Mouse (Mus musculus) testis, postnatal 14 days (tissue): ENCODE measurements around the gene Cyp26b1.

Experiments
- DNase-seq: peaks from one replicate; pipeline ENCODE4 v3.0.0; 2021; ENCODE audit warnings: low spot score

The Cyp26b1 gene

DNA sequence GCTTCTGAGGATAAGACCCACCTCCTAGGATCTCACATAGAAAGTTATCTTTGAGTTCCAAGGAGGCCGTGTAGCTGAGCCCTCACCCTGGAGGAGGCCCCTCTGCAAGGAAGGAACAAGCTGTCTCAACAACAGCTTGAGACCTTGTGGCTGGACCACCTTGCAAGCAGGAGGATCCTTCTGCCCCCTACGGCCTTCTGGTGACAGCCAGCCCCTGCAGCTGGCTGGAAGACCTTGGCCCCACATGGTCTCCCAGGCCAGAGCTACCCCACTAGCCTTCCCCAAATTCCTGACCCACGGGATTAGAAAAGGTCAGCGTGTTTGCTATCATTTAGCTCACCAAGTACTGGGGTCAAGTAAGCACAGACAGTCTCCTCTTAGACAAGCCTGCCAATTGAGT lies 30.8 kb downstream of the Cyp26b1 start:
- DNase-seq: peak; percentile 65

GRCm38 (mm10) chr6:84561171-84561570 lies 32.5 kb downstream of the Cyp26b1 start:
- DNase-seq: no peak

GRCm38 (mm10) chr6:84549852-84550437 lies 43.8 kb downstream of the Cyp26b1 start:
- DNase-seq: no peak

DNA sequence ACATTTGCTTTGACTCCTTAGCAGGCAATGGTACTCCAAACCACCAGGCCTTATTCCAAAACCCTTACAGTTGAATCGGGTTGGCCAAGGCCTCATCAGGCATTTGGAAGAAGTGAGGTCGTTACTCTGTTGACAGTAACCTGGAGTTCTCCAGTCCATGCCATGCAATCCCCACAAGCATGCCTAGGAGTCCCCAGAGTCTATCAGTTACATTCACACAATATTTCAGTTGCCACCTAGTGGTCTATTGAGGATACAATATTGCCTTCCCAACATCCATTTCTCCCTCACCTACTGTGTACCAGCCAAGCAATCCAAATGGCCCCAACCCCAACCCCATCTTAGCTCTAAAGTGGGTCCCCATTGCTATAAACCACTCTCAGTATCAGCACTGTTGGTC lies 48.3 kb downstream of the Cyp26b1 start:
- DNase-seq: no peak

DNA sequence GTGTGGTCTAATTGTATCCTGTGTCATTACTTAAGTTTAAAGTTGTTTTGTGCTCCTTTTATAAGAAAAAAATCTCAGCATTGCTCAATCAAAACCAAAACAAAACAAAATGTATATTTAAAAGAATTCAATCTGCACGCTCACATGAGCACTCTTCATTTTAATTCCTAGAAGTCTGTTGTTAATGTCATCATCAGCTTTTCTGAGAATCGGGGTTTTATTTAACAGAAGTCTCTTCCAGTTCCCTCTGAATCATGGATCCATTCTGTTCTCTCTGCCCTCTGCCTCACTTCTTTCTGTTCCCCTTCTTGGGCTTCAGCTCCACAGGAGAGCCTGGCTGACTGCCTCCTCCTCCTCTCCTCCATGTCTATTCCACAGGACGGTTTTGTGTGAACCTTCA lies 49.3 kb downstream of the Cyp26b1 start:
- no peak for DNase-seq

- no peak for DNase-seq
Observed at GRCm38 (mm10) chr6:84543516-84543915, 50.2 kb downstream of the Cyp26b1 start.

DNA sequence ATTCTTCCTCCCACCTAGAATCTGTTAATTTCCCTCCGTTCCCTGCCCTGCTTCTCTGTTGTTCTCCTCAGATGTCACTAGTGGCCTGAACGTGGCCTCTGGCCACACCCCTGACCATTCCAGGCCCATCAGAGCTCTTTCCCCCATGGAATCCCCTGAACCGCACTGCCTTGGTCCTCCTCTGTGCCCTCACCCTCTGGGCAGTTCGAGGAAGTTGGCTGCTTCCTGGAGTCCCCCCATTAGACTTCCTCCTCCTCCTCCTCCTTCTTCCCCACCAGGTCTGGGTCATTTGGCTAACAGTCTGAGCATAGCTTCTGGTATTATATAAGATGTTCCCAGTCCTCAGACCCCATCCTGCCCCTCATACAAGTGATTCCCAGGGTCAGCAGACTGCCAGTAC lies 53.8 kb downstream of the Cyp26b1 start:
- no peak for DNase-seq

- DNase-seq: no peak
Observed at GRCm38 (mm10) chr6:84538681-84539080, 55.0 kb downstream of the Cyp26b1 start.

DNA sequence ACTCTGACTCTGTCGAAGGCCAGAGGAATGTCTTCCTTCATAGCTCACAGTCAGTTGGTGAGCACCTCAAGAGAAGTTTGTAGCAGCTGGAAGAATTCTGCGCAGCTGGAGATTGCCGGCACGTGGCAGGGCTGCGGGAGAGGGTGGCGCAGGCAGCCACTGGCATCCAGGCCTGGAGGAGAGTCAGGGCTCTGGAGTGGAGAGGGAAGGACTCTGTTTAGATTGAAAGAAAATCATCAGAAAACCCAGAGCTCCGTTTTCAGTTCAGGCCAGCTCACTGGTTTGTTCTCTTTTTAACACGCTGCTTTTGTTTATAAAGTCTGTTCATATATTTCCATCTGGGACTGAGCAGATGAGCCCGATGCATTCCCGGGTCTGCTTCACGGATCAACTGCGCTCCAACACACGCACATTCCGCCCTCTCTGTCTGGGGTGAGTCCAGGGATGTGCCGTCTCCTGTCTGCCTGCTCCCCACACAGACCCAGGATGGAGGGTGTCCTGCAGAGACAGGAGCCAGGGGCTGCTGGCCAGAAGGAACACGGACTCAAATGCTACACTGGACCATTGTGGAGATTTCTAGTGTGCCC lies 56.0 kb downstream of the Cyp26b1 start:
- DNase-seq: peak; percentile 16

DNA sequence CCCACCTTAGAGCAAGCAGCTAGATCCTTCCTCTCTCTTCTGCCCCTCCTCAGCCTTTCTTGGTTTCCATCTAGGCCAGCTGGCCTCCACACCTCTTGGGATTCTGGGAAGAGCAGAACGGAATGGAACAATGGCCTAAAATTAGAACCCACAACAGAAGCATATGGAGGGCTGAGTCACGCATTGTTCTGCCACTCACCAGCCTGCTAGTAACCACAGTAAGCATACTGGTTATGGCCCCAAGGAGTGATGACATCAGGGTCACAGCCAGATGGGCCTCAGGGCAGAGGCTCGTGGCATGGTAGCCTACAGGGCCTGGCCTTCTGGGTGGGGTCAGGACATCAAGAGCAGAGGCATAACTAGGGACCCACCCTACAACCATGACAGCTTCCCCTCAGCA lies 58.8 kb downstream of the Cyp26b1 start:
- no peak for DNase-seq

DNA sequence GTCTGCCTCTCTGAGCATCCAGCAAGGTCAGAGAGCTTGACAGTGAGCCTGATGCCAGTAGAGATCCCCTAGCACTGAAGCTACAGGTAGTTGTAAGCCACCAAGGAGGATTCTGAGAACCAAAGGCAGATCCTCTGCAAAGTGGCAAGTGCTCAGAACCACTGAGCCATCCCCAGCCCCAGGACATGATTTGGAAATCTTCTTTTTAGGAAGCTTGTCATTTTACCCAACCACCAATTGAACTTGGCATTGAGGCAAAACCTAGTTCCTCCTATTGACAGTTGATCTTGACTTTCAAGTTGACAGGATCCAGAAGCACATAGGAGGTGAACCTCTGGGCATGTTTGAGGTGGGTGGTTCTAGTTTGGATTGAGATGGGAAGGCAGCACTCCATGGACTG lies 63.8 kb downstream of the Cyp26b1 start:
- no peak for DNase-seq

- DNase-seq: no peak
Observed at GRCm38 (mm10) chr6:84524901-84525601, 68.7 kb downstream of the Cyp26b1 start.
